Mouse (Mus musculus) liver, postnatal 0 days (tissue): ENCODE results near the gene Gm45140.

Experiments
- CTCF ChIP-seq: sonication (generic); IDR thresholded peaks from 2 replicates; pipeline ENCODE4 v1.5.1; 2016; ENCODE audit warnings: antibody characterized with exemption, low read depth
- EP300 ChIP-seq: IDR thresholded peaks from 2 replicates; pipeline ENCODE4 v1.6.1; 2016; ENCODE audit warnings: antibody characterized with exemption, low read depth, mild to moderate bottlenecking

DNA sequence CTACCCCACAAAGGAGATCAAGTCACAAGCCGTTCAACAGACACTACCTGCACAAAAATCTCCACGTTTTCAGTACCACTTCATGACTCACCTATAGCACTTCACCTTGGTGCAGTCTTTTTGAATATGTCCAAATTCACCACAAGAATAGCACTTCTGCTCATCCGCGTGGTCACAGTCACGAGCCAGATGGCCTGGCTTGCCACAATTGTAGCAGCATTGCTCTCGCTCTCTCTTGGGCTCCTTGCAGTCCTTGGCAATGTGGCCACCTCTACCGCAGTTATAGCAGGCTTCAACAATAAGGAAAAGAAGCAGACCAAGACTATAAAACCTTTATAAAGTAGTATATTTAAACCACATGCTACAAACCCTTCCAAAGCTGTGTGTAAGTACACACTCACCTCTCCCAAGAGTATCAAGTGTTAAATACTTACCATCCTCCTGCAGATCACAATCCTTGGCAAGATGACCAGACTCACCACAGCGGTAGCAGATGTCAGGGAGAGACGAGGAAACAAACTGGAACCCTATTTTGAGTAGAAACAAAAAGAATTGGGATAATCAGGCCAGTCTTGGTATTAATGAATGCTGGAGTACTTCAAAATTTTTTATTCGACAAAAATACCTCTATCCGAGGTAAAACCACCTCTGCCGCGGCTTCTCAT is 9.6 kb upstream of the Gm45140 start:
- TF ChIP-seq CTCF, result no peak
- TF ChIP-seq EP300, result no peak
